Mouse (Mus musculus): ENCODE data around the gene Zglp1. TPM values are rescaled to one million over a fixed set of nuclear protein-coding genes. Genes with fewer than 3 reads are reported as not detected.

Gene Zglp1
- under 1 TPM in 1 of 2 experiments, not detected in 1; 0.66 TPM for polyA plus RNA-seq (2017; shearing (Covaris generic))

DNA sequence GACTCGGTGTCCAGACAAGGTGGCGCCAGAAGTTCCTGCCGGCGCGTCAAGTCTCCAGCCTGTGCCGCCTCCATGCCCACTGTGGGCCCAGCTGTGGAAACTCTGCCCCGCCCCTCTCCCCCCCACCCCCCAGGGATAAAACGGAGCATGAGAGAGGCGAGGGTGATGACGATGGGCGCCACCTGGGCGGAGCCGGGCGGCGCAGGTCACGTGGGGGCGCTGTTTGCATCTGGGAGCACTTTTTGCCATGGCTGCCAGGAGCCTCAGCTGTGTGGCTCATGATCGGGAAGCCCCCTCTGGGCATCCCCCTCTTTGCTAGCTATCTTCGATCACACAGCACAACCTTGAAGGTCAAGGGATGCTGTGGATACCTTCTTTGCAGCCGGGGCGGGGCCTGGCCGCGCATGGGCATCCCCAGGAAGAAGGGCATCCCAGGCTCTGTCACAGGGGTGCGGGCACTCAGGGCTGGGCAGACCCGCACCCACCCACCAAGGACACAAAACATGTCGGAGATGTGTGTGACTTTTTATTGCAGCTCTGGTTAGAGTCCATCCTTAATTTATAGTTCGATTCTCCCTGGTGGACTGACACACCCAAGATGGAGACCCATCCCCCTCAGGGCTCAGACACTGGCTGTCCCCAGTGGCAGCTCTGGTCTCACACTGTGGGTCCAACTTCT, at the start of gene Zglp1:
Gene Zglp1, minus strand, starts transcription at position 88 of the 679 bp plus-strand sequence.
- no peak for ATAC-seq

DNA sequence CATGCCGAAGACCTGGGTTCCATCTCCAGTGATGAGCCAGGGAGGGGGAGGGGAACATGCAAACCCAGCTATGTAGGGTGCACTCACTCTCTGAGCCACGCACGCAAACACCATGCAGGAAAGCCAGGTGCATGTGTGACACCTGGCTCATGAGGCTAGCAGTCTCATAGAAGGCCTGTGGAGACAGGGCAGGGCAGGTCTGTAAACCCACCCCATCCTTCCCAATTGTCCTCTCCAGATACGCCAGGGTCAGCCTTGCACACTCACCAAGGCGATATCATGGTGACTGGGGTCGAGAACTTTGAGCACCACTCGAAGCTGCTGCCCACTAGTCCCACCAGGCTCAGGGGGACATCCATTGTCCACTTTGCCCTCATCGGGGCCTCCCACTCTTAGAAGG, 48.2 kb upstream of the Zglp1 start:
- ATAC-seq, result no peak

DNA sequence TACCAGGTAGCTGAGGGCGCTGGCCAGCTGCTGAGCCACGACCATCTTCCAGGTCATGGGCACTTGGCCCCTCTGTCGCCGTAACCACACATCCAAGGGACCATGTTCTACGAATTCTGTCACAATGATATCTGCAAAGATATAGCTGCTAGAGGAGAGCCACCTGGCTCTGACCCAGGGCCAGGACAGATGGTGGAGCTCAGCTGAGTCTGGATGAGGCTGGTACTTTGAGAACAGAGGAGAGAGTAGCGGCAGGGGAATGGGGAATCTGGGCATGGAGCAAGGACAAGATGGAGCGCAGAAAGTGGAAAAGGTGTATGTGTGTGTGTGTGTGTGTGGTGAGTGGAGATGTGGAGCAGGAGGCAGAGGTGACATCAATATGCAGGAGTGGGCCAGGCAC, 47.3 kb upstream of the Zglp1 start:
- no peak for ATAC-seq

DNA sequence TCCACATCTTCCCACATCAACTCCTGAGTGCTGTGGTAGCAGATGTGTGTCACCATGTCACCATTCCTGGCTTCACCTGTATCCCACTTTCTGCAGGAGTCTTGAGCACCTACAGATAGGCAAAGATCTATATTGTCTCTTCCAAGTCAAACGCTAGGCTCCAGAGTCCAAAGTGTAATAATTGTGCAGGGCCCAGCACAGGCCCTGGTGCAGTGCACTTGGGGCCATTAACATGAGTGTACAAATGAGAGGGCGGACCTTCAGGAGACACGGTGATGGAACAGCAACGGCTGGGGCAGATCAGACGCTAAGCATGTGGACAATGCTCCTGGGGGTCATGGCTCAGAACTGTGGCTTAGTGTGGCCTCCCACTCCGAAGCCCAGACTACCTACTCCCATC, 46.9 kb upstream of the Zglp1 start:
- no peak for ATAC-seq

DNA sequence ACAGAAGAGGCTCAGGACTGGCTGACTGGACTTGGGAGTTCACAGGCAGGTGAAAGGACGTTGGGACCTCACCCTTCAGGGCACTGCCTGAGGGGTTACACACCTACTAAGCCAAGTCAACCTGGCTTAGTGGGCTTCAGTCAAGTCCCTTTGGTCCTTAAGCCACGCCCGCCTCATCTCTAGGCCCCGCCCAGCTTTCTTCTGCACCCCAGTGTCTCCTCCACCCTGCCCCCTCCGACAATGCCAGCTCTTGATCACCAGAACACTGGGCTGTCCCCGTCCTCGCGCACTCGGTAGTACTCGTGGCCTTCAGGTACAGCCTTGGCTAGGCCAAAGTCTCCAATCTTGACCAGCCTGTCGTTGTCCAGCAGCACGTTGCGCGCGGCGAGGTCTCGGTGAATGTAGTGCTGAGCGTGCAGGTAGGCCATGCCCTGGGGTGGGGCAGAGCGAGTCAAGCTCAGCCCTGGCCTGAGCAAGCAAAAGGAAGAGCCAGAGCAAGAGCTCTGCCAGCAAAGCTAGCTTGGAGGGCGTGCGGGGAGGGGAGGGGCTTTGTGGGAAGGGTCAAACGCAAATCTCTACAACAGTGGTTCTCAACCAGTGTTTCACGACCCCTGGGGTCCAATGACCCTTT, 40.8 kb upstream of the Zglp1 start:
- ATAC-seq, result no peak

DNA sequence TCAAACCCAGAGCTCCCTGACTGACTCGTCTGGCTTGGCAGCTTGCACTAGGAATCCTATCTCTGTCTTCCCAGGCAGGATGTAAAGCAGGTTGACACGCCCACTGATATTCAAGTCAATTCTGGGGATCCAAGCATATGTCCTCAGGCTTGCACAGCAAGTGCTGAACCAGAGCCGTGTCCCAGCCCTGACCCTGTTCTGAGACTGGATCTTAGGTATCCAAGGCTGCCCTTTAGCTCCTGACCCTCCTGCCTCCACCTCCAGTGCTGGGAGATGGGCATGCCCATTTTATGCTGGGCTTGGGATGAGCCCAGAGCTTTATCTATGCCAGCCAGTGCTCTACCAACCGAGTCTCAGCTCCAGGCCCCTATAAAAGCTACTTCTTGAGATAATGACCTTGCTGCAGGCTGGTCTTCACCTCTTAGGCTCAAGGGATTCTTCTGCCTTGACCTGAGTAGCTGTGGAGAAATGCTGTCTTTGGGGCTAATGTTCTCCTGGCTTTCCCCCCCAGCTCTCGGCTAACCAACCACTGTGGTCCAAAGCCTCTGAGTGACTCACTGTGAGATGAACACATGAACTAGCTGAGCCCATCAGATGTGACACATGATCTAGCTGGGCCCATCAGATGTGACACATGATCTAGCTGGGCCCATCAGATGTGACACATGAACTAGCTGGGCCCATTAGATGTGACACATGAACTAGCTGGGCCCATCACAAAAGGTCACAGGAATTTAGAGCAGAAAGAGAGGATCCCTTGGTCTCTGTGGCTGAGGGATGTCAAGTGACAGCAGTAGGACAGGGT, 39.1 kb upstream of the Zglp1 start:
- ATAC-seq, result no peak

DNA sequence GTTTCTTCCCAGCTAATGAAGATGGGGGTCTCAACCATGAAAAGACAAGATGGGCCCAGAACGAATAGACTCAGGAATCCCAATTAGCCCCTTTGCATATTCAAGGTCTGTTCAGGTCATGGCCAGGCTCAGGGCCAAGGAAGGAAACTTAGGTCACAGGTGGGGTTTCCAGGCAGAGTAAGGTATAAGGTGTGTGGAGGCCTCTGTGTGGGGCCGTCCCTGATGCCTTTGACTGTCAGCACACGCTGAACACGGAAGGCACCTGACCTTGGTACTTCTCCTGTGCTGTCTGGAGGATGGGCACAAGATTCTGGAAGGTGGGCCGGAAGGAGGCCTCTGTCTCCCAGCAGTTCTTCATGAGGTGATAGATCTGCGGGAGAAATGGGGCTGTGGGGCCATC, 37.9 kb upstream of the Zglp1 start:
- ATAC-seq, result no peak

DNA sequence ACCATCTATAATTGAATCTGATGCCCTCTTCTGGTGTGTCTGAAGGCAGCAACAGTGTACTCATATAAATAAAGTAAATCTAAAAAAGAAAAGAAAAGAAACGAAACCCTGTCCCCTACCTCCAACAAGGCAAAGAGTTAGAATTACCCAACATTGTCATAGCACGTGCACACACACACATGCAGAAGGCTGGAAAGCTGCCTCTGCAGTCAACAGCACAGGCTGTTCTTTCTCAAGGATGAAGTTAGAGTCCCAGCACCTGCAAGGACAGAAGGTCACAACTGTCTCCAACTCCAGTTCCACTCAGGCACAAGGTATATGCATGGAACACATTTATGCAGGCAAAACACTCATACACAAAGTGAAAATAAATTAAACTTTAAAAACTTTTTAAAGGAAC, 35.2 kb upstream of the Zglp1 start:
- no peak for ATAC-seq

DNA sequence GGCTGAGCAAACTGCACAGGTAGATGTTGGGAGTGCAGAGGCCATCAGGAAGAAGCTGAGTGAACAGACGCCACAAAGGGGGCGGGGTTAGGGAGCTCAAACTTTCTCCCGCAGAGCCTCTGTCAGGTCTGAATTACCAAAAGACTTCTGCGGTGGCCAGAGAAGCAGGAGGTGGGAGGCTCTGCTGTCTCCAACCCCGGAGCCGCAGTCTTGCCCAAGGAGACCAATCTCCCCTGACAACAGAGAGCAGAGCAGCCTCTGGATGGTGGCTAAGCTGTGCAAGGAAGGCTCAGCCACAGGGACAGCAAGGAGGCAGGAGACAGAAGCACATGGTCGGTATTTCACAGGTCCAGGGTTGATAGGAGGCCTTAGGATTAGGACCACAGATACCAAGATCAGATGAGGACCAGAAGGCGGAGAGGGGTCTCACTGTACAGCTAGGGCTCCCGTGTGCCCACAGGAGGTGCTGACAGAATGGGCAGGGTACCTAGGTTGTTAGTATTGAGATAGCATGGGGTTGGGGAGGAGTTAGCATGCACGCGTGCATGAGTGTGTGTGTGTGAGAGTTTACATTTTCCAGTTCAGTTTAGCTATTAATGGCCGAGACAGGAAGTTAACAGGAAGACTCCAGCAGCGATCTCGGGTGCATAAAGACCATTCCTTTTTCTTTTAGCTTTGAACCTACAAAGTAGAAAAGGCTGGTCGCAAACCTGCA, 33.7 kb upstream of the Zglp1 start:
- no peak for ATAC-seq

DNA sequence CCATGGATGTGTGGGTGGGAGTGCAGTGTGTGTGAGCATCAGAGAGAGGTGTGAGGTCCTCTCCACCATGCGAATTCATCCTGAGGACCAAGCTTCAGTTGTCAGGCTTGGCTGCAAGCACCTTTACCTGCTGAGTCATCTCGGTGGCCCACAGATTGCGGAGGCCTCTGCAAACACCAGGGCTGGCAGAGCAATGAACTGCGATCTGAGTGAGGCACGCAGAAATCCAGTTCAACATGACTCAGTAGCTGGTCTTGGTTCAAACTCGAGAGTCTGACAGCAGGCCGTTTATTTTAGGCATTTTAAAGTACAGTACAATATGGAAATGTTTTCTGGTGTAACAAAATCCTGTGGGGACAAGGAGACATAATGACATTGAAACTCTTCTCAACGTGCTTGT, 30.9 kb upstream of the Zglp1 start:
- ATAC-seq, result no peak

DNA sequence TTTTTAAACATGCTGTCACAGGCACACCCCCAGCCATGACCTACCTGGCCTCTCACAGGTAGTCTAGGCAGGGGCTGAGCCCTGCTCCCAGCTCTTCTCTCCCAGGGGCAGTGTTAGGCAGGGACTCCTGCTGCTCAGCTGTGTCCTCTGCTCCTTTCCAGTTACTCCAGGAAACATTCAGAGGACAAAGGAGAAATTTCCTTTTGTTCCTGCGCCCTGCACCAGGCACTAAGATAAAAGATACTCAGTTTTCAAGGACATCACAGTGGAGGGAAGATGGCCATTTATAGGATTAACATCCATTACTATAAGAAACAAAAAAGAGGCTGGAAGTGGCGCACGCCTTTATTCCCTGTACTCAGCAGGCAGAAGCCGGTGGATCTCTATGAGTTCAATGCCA, 29.1 kb upstream of the Zglp1 start:
- ATAC-seq, result no peak

DNA sequence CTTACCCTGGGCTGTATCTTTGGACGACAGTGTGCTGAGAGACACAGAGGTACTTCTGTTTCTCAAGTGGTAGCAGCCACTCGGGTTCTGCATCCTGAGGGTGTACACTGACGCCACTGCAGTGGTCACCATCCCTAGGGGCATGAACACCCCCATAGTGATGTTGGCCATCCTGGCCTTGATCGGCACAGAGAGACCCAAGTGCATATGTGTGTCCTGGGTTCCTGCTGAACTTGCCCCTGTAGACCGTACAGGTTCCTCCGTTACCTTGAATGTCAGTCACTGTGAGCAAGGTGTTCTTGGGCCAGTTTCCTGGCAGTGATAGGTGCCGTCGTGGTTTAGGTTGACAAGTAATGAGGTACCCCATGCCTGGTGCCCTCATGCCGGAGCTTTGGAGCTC, 26.5 kb upstream of the Zglp1 start:
- ATAC-seq, result no peak

DNA sequence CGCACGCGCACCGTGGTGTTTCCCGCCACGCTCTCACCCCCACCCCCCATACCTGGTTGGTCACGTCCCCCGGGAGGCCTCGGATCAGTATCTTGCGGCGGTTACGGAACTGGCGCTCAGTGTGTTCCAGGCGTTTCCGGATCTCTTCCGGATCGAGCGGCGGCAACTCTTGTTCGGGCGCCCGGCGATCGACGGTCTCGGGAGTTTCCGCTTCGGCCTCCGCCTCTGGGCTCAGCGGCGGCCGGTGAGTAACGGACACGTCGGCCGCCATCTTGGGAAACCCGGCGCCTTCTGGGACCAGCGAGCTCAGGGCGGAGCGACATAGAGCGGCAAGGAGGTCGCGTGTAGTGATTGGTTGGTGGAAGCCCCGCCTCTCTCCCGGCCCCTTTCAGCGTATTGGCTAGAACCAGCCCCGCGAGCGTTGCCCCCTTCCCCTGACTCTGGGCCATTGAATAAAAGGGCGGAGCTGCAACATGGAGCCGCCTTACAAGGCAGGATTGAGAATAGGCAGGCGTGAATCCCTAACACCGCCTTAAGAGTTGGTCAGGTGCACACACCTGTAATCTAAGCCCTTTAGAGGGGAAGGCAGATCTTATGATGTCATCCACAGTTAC, 24.9 kb upstream of the Zglp1 start, which contains the start of the genes Gm38431 and Raver1:
Gene Gm38431, minus strand, starts transcription at position 291 of the 614 bp plus-strand sequence.
Gene Raver1, minus strand, starts transcription at position 302 of the 614 bp plus-strand sequence.
- ATAC-seq, result peak; percentile 97

DNA sequence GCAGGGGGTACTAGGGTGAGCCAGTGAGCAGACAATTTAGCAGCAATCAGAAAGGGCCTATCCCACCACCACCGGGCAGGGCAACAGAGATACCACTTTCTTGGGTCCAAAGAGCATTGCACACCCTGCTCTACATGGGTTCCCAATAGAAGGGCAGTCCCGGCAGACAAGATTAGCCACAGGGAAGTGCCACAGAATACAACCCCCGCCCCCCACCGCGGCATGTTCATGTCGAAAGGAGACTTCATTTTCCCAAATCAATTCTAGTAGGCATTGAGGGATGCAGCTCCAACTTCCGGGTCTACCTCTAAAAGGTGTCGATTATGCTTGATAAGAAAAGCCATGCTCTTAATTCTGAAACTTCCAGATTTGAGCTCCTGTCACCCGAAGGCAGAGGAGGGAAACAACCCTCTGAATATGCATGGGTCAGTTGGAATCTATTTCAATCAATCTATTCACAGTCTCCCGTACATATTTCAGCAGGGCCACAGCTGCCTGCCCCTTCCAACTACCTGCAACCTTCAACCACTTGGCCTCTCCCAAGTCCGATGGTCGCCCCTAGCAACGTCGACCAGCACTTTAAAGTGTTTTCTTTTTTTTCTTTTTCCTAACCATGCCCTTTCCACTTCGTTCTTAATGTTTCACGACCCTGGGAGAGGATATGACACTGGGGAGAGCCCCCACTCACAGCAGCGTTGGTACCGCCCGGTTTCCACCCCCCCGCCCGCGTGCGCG, 24.2 kb upstream of the Zglp1 start:
- no peak for ATAC-seq

DNA sequence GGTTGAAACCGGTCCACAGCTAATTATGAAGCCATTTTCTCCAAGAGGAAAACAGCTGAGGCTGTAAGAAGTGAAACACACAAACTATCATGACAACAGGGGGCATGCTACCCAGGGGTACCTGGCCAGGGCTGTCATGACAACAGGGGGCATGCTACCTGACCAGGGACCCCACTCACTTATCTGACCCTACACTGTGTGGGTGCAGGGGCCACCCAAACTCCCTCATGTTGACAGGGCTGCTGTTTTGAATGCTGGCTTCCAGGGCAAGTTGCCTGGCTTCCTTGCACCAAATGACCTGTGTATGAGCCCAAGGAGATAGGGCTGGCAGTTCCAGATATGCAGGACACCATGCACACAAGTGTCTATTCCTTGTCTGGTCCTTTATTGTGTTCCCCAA, 23.6 kb upstream of the Zglp1 start:
- ATAC-seq, result no peak

DNA sequence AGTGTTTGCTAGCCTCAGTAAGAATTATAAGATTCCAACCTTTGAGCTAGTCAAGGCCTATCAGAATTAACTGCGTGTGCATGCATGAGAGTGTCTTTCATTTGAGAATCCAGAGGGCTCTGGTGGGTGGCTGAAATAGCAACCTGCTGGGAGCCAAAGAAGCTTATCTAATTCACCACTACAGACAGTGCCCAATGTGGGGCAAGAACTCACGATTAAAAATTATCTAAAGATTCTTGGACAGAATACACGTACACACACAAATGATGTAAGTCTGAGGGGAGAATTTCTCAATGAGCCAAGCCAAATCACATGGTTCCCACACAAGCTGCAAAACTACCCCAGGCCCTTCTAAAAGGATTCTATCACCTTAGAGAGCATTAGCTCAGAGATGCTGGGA, 16.4 kb upstream of the Zglp1 start:
- ATAC-seq, result no peak

DNA sequence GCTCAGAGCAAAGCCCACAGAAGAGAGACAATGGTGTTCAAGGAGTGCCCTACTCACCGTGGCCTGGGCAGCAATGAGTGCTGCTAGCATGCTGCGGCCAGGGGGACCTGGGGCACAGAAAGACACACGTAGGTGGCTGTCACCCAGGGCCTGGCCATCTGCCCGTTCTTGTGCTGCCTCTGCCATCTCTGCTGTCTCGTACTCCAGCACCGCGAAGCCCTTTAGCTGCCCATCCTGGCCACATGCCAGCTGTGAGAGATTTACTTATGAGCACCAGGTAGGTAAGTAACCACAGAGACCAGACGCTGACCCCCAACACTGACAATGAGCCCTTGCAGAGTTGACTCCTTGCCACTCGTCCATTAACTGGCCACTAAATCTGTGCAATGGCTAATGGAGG, 14.2 kb upstream of the Zglp1 start:
- ATAC-seq, result no peak

DNA sequence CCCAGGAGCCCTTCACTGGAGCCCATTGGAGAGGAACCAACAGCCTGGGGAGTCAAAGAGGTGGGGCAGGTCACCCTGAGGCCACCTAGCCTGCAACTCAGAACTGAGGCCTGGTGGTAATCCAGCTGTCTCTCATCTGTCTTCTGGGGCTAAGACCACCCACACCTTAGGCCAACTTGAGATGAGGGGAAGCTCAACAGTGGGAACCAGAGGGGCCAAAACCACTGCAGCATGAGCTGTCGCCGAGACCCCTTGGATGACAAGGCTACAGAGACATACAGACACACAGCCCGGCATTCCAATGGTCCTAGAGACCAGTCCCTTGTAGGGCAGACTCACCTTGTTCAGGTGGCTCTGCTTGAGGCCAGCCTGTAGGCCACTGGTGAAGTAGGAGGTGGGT, 8.7 kb upstream of the Zglp1 start:
- ATAC-seq, result no peak

DNA sequence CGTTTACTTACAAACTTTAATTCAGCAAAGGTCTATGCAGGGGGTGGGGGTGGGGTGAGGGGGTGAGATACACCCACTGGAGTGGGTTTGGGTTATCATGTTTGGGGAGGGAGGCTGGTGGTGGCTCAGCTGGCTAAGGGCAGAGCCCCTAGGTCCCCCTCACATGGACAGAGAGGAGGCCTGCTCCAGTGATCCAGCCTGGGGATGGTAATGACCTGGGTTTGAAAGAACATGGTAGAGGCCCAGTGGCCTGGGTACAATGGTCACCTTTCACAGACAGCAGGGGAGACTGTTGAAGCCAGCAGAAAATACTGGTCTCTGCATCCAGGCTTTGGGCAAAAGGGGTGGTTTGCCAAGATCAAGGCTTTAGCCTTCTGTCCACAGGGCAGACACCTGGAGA, 7.3 kb upstream of the Zglp1 start:
- no peak for ATAC-seq

DNA sequence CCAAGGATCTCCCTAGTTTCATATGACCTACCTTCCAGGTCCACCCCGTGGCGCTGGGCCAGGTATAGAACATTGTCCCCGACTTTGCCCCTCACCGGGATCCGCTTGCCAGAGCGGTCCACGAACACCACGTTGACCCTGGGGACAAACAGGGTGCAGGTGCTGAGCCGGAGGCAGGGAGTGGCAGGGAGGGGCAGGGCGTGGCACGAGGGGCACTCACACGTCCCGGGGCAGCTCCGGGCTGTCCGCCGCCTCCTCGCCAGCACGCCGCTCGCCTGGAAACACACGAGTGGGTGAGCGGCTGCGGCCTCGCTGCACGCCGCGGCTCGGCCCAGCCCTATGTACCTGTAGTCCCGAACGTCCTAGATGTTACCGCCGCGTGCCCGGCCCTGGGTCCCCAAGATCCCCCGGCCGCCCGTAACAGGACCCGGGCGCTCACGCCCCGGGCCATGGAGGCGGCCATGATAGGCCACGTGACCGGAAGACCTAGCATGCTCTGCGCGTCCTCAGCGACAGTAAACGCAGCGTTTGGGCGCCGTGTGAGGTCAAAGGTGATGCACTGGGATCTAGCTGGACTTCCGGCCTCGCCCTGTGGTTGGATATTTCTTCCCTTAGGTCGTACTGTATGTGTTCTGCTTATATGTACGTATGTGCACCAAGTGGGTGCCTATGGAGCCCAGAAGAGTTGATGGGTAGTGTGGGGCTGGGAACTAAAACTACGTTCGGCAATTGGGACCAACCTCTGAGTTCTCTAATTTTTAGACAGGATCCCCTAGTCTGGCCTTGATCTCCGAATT, 6.3 kb upstream of the Zglp1 start, which contains the start of the genes Gm49373 and Fdx1l:
Gene Gm49373, minus strand, starts transcription at position 53 of the 797 bp plus-strand sequence.
Gene Fdx1l, minus strand, starts transcription at position 571 of the 797 bp plus-strand sequence.
- ATAC-seq, result peak; percentile 98

DNA sequence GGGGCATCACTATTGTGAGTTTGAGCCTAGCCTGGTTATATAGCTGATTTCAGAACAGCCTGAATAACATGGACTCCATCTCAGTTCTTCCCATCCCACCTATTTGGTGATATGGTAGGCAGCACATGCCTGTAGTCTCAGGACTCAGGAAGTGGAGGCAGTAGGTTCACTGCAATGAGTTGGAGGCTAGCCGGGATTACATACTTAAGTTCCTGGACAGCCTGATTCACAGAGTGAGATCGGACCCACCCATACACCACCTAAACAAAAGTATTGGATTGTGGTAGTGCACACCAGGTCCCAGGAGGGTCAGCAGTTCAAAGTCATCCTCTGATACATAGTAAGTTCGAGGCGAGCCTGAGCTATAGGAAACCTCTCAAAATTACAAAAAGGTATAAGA, 5.7 kb upstream of the Zglp1 start:
- ATAC-seq, result no peak

All from activated CD4-positive, CD25-positive, alpha-beta regulatory T cell, adult 4 months (primary cell).